Mouse (Mus musculus) lung, postnatal 0 days (tissue): ENCODE data around the gene Cmip.

ENCODE experiments used
- CTCF ChIP-seq: IDR thresholded peaks from 2 replicates; pipeline ENCODE4 v1.5.1; 2016; ENCODE audit warnings: antibody characterized with exemption, mild to moderate bottlenecking
- EP300 ChIP-seq: IDR thresholded peaks from 2 replicates; pipeline ENCODE4 v1.6.1; 2016; ENCODE audit warnings: antibody characterized with exemption, mild to moderate bottlenecking, control low read depth

DNA sequence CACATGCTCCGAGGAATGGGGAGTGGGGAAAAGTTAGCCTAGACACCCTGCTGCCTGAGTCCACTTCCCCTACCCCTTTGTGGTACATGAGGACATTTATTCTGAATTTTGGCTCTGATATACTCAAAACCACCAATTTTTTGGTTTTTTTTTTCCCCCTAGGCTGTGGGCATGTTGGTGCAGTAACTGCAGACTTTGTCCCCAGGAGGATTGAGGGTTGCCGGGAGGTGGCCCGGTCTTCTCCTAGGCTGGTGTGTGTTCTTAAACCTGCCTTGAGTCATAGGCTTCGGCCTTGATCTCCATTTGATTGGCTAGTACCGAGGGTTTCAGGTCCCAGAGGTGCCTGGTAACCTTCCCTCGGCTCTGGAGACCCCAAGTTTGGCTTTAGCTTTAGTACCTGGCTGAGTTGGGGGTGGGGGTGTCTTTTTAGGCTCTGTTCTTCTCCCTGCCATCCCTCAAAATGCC lies 1.7 kb downstream of the Cmip start:
- no peak for TF ChIP-seq CTCF
- no peak for TF ChIP-seq EP300
